Mouse (Mus musculus) embryo, embryonic 11 days (tissue): ENCODE data around the gene Zdhhc23.

Source experiments
- DNase-seq: peaks from one replicate; pipeline ENCODE4 v3.0.0-alpha.2; 2015

Zdhhc23 gene

DNA sequence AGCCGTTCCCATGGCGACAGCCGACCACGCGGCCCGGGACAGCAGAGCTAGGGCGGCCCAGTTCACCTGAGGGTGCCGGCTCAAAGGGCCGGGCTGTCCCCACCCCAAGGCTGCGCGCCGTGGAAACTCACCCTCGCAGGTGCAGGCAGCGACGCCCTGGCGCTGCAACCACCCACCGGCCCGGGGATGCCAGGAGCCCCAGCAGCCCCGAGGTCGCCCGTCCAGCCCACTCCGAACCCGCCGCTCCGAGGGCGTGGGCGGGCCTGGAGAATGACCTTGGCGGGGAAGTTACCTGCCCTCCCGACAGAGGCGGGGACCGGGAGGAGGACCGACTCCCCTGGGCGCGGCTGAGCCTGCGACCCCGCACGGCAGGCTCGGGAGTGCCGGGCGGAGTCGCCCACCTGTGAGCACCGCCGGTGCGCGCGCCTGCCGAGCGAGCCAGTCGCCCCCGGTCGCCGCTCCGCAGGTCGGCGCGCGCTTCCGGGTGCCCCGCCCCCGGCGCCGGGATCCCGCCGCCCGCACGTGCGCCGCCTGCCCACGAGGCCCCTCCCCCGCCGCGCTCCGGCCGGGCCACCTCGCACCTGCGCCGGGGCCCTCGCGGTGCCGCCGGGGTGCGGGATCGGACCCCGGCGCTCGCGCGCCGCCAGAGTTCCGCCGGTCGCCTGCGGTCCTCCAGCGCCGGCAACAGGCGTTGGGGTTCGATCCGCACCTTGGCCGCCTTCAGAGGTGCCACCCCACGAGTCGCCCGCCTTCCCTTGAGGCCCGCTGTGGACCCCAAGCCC, at the start of gene Zdhhc23:
Zdhhc23 (minus strand) TSS at position 464 of the 782 bp plus-strand sequence.
- DNase-seq = peak; percentile 66

- DNase-seq = no peak
Observed at GRCm38 (mm10) chr16:44029273-44029672, 49.7 kb upstream of the Zdhhc23 start.

- DNase-seq = no peak
Observed at GRCm38 (mm10) chr16:44026822-44027221, 47.2 kb upstream of the Zdhhc23 start.

DNA sequence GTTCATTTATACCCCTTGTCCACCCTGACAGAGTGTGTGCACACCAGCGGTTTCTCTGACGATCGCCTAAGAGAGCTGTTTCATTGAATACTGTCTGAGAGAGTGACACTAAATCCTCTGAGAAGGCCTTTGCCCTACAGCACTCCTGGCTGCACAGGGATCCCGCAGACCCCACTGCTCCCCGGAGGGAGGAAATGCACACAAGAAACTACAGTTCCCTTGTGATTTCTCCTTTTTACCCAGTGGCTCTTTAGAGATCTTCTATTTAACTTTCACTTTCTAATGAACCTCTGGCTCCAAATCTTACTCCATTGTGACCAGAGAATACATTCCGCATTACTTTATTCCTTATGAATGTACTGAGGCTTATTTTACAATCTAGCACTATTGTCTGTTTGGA, 46.6 kb upstream of the Zdhhc23 start:
- no peak for DNase-seq

- no peak for DNase-seq
Observed at GRCm38 (mm10) chr16:44018986-44019548, 39.5 kb upstream of the Zdhhc23 start.

DNA sequence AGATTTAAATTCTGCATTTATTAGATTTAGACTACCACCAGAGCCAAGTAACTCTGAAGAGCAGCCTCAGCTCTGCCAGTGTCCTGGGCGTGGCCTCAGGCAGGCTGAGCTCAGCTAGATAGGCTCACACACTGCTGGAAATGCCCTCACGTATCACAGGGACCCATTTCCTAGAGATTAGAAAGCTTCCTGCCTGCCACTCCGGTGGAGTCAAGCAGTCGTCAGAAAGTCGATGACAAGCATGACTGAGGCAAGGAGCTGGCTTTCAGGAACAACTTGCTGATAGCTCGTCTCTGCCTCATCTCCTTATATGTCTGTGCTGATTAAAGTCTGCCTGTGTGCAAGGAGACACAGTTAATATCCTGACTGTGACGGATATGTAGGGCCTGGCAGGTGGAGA, 38.8 kb upstream of the Zdhhc23 start:
- no peak for DNase-seq

GRCm38 (mm10) chr16:44017707-44018106, 38.1 kb upstream of the Zdhhc23 start:
- no peak for DNase-seq

GRCm38 (mm10) chr16:44016164-44016563, 36.6 kb upstream of the Zdhhc23 start:
- DNase-seq = peak; percentile 54

GRCm38 (mm10) chr16:44015416-44016158, 36.0 kb upstream of the Zdhhc23 start:
- no peak for DNase-seq

DNA sequence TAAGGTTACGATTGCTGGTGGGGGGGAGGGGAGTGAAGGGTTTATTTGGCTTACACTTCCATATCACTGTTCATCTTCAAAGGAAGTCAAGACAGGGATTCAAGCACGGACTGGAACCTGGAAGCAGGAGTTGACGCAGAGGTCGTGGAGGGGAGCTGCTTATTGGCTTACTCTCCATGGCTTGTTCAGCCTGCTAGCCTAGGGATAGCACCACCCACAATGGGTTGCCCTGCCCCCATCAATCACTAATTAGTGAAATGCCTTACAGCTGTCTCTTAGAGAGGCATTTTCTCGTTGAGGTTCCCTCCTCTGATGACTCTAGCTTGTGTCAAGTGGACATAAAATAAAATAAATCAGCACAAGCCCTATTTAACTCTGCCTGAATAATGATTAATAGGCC, 31.4 kb upstream of the Zdhhc23 start:
- DNase-seq = no peak

DNA sequence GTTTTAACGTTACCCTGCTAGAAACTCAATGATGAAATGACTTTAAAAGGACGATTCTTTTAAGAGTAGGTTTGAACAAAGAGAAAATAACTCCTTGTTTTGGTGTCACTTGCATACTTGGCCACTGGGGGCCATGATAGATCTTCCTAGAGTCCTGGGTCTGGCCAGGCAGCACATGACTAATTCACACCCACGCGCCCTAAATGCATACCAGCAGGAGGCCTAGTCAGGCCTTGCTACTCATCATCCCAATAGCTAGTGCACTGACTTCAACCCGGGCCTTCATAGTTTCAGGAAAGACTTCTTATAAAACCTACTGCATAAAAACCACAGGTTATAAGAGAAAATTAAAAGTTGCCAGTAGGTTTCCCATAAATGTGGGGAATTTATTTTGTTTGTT, 22.5 kb upstream of the Zdhhc23 start:
- no peak for DNase-seq

DNA sequence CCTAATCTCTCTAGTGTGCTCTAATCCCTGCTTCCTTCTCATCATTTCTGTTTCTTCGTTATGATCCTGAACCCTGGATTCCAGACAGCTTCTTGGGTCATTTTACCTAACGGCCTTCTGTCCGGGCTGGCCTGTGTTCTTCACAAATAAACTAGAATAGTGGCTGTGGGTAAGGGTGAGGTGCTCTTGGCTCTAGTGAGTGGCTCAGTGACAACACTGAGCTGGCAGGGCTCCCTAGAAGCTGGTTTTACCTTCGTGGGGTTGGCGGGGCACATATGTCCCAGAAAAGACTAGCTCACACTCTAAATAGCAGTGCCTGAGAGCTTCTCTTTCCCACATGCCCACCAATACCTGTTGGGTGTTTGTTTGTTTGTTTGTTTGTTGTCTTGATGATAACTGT, 19.9 kb upstream of the Zdhhc23 start:
- DNase-seq = no peak

- DNase-seq = no peak
Observed at GRCm38 (mm10) chr16:43999111-43999510, 19.5 kb upstream of the Zdhhc23 start.

- DNase-seq = no peak
Observed at GRCm38 (mm10) chr16:43994623-43995022, 15.0 kb upstream of the Zdhhc23 start.

DNA sequence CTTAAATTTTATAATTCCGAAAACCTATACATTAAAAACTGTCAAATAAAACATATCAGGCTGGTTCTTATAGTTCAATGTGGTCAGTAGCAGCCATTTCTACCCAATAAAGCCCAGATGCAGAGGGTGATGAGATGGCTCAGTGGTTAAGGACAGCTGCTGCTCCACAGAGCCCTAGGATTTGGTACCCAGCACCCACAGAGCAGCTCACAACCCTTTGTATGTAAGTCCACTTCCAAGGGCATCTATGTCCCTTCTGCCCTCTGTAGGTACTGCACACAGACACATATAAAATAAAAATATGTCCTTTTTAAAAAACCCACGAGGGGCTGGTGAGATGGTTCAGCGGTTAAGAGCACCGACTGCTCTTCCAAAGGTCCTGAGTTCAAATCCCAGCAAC, 6.7 kb upstream of the Zdhhc23 start:
- DNase-seq = no peak

DNA sequence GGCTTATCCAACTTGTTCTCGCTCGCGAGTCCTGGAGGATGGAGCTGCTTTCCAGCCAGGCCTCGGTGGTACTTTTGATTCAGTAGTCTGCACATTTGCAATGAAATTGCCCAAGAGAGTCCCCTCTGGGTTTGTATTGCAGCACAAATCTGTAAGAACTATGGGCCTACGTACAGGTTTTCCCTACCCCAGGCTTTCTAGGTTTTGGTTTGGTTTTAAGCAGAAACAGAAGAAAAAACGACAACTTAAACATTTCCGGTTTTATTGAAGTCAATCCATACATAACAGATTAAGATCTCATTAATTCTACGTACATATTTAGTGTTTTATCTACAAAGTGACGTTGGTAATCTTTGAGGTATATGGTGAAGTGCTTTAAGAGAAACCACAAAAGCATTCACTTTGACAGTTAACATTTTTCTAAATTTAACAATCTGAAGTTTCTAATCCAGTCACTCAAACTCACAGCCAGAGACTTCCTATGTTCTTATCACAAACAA, 569 bp upstream of the Zdhhc23 start:
- DNase-seq = no peak

GRCm38 (mm10) chr16:43979010-43979327, 622 bp downstream of the Zdhhc23 start:
- DNase-seq = no peak

- no peak for DNase-seq
Observed at GRCm38 (mm10) chr16:43973606-43974220, 5.9 kb downstream of the Zdhhc23 start.

DNA sequence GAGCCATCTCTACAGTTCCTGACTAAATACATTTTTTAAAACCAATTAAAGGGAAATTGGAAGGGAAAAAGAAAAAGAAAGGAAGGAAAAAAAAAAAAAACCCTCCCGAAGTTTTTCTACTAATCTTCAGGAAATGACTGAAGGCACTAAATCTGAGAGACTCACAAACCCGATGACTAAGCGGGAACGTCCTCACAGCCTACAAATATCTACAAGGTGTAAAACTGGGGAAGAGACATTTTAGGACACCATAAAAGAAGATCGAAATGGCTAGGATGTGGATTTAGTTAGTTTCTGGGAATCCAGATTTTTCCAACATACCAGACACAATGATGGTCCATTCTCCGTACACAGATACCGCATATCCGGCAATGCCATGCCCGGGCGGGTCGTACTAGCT, 6.4 kb downstream of the Zdhhc23 start:
- DNase-seq = no peak

GRCm38 (mm10) chr16:43972391-43972790, 7.2 kb downstream of the Zdhhc23 start:
- no peak for DNase-seq

- no peak for DNase-seq
Observed at GRCm38 (mm10) chr16:43971741-43972140, 7.8 kb downstream of the Zdhhc23 start.

DNA sequence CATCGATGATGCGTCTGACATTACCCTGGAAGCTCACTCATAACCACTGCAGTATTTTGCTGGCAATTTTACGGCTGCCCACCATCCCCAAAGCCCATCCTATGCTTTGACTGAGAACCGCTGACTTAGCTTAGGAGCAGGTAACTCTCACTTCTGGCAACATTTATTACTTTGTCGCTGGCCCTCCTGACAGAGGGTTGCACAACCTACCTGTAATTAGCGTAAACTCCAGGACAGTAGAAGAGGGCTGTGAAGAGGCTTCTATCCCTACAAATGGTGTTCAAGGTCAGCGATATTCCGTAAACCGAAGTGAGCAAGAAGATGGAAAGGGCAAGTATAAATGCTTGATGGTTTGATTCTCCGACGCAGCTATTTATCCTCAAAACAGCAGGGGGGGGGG, 8.4 kb downstream of the Zdhhc23 start:
- no peak for DNase-seq

DNA sequence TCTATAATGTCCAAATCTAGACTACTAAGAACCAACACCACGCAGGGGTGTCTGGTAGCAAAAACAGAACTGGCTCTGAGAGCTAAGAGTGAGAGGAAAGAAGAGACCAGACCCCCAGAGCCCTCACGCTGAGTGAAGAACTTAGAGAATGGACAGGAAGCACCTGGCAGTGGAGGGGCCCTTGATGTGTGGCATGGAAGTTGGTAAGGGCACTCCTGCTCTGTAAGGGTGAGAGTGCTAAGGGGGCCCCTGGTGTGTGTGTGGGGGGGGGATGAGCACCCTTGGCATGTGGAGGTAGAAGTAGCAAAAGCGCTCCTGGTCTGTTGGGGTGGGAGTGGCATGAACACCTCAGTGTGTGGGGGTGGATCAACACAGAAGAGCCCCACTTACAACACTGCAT, 9.2 kb downstream of the Zdhhc23 start:
- DNase-seq = no peak
